Mouse (Mus musculus) A20 (cell line): ENCODE measurements at regions not wholly inside any gene's neighbourhood (a gene's known extent, or its start where the extent isn't known, plus 50 kb on each side); places are given as distances from the start of the nearest gene placed in this dataset.
"Not testable (repeated sequence)": the region's sequence is repeated elsewhere in the genome, so short reads cannot be mapped to it uniquely, and the experiment has no call there.

Experiments used
- DNase-seq: peaks from one replicate; pipeline ENCODE4 v3.0.0-alpha.2; 2011; ENCODE audit warnings: low read depth, low spot score

DNA sequence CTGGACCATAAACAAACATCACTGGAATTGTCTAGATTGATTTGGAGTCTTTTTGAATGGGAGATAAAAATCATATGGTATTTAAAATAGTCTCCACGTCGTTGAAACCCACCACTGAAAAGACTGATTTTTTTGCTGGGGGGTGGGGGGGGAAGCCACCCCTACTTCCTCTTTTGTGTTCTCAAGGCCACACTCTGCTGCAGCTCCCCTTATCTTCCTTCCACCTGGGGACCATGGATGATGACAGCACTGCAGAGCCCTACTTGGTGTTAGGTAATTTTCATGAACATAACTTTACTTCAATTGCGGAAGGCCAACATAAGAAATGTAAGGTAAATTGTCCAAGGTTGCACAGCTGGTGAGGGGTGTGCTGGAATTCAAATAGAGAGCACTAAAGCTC is 232.4 kb upstream of the Vrk2 start:
- peak; percentile 41 for DNase-seq

DNA sequence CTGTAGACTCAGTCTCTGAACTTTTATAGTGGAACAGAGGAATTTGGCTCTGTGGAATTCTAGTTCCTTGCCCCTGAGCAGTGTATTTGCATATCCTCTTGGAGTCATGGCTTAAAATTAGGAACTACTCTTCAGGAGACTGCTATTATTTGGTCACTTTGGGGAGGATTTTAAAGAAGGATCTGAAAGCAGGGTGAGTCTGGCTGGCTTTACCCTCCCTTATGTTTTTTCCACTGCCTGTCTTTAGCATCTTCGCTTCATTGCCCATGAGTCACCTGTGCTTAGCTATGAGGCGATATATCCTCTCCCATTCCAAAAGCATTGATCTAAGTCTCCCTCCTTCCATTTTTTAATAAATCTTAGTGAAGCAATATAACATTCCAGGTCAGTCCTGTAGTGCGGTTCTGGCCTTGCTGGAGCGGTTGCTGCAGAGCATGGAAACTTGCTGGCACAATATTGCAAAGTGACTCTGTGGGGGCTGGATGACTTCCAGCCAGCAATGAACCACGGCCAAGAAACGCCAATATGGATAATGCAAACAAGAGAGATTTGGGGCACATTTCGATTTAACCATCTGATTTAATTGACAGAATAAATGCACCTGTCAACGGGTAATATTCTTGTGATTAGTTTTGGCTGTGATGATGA is 230.4 kb upstream of the Vrk2 start:
- DNase-seq, result peak; percentile 34

DNA sequence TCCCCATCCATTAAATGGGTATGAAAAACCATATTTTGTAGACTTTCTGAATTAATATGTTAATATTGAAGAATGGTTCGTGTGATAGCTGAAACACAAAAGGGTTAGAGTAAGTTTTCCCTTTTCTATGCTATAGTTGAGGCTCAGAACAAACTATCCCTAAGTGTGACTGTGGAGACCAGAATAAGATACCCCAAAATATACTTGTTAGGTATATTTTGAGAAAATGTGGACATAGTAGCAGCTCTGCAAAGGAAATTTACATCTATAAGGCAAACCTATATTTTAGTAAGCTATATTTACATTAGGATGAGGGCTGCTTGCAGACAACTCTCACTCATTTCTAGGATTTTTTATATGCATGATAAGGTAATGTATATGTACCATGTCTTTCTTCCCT is 227.3 kb upstream of the Vrk2 start:
- no peak for DNase-seq

DNA sequence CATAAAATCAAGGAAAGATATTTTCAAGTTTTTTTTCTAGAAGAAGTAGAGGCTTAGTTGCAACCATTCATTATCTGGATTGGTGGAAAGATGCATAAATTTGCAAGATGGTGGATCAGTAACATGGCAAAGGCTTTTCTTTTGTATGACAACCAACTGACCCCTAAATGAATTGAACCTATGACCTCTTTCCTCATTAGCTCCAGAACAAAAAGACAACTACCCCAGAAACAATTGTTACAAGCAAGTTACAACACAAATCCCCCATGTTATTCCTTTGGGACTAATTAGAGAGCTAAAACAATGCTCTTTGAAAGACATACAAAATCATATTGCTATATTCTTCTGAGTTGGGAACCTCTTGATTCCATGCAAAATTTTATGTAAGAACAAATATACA is 223.5 kb upstream of the Vrk2 start:
- no peak for DNase-seq

DNA sequence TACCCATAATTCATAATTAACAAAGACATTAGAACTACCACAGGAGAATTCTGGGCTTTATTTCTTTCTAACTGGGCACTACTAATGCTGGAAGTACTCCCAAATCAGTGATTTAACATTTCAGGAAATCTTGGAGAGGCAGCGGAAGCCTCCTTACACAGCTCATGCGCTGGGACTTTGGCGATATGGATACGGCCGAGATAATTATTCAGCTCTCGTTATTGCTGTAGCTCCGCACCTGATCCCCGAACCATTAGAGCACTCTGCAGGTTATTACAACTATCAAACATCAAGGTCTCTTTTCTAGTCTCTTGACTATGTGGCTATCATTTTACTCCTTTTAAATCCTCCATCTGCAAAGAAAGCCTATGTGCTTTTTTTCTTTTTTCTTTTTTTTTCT is 221.3 kb upstream of the Vrk2 start:
- no peak for DNase-seq

DNA sequence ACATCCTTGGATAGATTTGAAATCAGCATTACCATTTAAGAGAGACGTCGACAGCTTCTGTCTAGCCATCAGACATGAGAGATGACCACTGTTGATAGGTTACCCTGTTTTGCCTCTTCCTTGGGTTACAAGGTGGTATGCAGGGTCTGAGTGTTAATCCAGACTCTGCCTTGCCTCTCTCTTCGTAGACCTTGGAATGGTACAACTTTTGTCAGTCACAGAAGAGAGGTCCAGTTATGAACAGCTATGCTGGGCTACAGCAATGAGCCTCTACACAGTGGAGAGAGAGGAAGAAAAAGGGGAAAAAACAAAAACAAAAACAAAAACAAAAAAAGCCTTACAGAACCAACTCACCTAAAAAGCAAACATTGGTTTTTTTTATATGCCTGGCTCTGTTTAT is 220.8 kb upstream of the Vrk2 start:
- no peak for DNase-seq

DNA sequence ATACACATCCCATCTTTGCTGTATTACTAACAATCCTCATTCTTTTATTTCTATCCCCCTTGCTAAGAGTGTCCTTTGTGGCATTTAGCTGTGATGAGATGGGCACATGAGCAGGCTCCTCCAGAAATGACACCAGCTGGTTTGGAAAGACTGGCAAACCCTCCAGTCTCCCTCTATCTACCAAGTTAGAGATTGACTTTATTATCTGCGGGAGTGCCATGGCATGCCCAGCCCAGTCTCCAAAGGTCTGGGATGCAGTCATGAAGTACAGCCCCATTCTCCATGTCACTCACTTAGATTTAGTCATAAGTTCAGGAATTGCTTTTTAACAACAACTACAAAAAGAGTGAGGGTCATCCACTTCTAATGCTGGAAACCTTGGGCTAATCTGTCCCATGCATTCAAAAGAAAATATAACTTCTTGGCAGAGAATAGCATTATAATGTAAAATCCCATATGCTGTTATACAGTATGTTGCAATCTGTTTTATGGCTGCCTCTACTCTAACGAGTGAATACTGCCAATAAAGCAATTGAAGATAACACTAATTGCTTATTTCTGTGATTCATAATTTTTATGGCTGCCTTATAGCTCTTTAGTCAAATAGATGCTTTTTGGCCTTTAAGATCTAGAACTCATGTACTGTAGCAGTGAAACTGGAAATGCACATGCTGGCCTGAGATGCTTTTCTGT is 208.6 kb upstream of the Vrk2 start:
- DNase-seq, result no peak

DNA sequence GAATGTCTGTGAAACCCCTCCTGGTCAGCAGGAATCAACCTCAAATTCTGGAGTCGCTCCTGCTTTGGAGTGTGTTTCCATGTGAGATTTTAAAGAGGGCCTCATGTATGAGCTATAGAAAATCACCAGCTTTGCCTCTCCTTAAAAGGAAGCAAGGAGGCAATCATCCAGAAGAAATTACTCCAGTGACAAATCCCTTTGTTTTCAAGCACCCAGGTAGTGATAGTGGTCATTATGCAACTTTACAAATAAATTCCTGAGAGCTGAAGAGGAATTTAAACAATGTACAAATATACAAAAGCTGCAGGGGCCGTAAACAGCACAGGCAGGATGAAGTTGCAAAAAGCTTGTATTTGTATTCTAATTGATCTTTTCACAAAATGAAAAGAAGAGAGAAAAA is 206.5 kb upstream of the Vrk2 start:
- no peak for DNase-seq

DNA sequence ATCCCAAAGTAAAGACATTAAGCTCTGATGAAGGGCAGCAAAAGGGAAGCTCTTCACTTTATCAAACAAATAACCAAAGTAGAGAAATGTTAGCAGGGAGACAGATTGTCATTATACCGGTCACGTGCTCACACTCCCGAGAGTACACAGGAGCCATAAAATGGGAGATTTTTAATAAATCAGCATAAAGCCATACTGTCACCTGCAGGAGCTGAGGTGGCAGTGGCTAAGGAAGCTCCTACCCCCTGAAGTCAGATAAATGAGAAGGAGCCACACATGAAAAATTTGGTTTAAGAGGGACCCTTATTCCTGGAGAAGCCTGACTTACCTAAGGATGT is 200.8 kb upstream of the Vrk2 start:
- DNase-seq, result no peak

DNA sequence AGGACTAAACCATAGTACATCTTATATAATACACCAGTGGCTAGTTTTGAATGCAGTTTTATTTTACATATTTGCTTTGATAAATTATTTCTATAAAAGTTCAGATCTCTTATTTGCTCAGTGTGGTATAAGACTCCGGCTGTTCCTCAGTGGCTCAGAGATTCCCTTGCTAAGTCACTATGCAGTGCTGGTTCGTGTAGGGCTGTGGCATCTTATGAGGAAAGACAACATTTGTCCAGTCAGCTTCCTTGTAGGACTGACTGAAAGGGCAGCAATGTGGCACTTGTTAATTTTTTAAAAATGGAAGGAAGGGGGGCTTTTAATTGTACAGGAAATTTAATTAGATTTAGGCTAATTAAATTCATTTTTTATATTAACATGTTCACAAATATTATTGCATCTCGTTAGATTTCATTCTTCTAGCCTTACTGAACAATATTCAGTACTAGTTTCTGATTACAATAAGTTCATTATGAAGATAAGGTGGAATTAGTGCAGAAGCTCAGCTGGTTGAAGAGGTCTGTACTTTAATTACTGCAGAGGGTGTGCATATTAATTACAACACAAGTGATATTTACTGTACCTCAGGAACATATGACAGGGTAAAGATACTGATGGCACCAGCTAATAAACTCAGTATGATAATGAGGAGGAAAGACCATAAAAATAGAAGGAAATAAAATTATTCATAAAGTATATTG is 200.3 kb upstream of the Vrk2 start:
- DNase-seq, result no peak

DNA sequence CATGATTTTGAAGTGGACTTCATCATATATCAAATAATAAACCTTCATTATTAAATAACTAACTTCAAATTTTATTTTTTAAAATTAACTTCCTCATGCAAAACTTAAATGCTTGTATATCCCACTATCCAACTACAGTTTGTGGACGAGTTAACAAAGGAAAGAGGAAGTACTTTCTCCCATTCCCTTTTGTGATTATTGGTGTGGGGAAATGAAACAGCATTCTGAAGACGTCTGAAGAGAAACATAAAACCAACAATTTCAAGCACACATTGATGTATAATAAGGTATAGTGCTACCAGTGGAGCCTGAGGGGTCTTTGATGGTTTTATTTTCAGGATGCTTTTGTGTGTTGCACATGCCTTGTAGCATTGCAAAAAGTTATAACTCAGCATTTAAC is 195.5 kb upstream of the Vrk2 start:
- no peak for DNase-seq

DNA sequence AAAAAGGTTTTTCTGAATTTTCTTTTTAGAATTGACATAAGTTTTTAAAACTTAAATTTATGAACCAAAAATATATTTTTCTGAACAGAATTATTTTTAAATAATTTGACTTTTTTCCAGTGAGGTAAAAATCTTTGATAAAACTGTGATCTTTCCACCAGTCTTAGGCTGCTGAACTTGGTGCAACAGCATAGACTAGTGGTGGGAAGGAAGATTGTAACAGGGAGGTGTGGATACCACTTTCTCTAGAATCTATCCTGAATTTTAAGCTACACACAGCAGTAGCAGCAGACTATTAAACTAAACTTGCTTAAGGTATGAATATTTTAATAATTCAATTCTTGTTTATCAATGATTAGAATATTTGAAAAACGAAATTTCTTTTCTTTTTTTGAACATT is 191.4 kb upstream of the Vrk2 start:
- DNase-seq, result peak; percentile 40

DNA sequence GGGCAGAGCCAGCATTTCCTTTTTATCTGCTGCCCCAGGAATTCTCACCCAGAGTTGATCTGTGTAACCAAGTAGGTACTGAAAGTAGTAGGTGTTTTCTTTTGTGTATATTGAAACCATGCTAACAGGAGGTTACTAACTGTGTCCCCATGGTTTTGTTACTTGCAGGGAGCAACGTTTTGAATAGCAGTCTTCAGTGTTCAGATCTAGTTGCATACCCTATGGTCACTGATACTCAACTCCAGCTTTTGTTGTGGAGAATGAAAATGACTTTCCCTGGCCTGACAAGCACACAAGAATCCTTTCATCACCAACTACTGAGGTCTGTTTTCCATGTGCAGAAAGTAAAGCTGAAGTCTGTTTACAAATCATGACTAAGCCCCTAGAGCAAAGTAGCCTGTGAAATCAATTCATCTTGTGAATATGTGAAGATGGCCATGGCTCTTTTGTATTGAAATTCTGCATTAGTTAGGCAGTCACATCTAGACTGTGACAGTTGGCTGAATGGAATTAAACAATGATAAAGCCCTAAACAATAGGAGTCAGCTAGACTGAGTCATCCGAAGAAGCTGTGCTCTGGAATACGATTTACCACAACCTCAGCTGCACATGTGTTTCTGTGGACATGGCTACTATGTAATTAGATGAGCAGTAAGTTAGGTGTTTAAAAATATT is 179.5 kb upstream of the Vrk2 start:
- no peak for DNase-seq

DNA sequence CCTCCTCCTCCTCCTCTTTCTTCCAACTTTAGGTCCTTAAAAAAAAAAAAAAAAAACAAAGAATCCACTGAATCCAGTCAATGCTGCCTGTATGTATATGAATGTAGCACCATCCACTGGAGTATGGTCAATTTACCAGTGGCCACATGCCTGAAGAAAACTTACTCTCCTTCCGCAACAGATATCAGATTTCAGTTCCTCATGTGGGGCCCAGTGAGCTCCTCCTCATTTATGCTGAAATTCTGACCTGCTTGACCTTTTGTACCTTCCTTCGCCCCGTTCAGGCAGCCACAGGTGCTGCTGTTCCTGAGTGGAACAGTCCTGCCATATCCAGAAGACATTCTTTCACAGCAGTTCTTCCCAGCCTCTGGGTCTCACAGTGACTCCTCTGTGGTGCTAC is 161.8 kb upstream of the Vrk2 start:
- DNase-seq, result peak; percentile 26

DNA sequence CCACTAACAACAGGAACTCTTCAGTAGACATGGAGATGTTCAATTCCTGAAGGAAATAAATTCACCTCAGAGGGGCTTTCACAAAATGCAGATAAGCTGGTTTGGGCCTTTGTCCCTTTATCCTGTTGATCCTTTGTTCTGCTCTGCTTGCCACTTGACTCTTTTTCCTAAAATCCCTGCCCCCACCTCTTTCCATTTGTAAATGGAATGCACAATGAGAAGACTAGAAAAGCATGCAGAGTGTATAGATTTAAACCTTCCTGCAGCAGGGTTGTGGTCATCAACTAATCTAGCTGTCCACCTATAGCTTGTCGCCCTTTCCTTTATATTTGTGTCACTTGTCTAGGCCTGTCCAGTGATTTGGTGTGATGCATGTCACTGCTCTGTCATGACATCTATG is 159.8 kb upstream of the Vrk2 start:
- DNase-seq, result no peak

DNA sequence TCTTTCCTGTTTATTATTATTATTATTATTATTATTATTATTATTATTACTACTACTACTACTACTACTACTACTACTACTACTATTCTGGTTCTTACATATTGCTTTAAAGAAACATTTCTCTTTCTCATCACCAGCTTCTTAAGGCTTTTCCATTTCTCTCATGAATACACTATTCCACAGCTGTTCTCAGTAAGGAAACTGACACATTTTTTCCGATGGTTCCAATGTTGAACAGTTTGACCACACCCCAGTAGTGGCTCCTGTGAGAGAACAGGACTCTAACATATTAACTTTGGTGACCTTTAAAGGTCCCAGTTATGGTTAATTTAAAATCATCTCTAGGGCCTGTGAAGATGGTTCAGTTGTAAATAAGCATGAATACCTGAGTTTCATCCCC is 148.4 kb upstream of the Vrk2 start:
- DNase-seq, result no peak

DNA sequence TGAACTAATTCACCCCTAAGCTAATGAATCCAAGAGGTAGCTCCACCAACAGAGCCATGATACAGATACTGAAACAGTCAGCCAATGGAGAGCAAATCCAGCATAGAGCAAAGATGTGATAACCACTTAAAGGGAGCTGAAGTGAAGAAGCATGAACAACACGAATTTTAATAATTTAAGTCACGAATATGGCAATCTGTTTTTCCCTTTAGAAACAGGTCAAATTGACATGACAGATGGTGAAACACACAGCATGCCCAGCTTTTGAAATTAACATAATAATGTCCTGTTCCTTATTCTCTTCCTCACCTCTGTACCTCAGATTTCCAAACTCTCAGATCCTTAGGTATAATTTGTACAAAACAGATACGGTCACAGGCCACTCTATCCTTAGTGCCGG is 145.9 kb upstream of the Vrk2 start:
- DNase-seq, result no peak

DNA sequence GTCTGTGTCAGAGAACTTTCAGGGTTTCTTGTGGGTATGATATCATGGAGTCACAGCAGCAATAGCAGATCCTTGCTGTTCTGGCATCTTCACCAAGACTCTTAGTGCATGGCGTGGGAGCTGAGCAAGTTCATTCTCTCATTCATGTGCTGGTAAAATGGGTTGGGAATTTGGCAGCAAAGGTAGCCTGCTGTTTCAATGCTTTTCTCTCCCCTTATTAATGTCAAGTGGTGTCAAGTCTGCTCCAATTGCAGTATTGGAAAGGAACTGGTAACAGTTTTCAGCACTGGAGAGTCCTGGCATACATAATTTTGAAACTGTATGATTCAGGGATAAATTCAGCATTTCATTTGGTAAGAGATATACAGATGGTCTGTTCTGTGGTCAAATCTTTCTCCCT is 133.2 kb upstream of the Vrk2 start:
- DNase-seq, result no peak

DNA sequence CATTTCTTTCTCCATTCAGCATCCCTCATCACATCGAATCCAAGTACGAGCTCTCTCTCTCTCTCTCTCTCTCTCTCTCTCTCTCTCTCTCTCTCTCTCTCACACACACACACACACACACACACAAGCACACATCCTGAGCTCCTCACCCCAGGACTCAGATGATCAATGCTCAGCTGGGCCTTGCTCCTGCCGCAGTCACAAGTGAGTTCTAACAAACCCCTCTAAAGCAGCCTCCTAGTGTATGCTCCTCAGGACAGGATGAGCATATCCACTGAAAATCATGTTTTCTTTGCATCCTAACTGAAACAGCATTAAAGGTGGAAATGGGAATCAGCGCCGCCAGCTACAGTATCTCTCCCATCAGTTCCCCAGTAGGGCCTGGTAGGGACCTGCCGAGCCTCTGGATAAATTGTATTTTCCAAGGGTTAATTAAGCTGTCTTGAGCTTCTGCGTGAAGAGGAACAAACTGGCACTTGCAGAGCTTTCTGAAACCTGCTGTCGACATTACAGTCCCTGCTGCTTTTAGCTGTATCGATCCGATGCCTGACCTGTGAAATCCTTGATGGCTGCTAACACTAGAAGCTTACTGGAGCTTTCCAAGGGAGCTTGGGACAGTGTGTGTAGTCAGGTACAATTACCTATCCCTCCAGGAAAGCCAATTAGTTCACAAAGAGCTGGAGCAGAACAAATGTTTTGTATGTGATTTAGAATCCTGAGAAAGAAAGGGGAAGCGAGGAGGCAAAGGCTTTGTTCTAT is 131.3 kb upstream of the Vrk2 start:
- no peak for DNase-seq

DNA sequence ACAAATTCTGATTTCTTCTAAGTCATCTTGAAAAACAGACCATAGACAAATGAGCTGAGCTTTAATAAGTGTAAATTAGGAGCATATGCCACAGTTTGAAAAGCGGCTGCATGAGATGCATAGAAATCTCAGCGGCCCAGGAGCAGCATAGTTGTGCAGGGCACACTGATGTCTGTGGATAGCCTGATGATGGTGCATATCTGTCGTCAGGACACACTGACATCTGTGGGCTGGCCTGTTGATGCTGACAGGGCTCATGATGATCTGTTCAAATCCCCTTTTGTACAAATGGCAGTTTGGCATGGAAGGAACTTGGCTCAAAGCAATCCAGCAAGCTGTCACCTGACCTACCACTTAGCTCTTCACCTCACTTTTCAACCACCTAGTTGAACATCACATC is 128.5 kb upstream of the Vrk2 start:
- DNase-seq, result no peak

DNA sequence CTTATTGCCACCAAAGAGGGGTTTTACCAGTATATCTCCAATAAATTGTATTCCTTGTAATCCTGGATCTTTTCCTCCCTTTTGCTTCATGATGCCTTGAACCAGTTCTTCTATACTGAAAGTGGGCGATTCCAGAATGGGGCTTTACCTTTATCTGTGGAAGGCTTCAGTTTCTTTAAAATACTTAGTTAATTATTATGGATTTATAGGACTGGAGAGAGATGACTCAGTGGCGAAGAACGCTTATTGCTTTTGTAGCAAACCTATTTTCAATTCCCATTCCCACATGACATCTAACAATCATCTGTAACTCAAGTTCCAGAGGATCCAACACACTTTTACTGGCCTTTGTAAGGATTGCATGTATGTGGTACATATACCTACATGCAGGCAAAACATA is 127.4 kb upstream of the Vrk2 start:
- DNase-seq, result no peak

DNA sequence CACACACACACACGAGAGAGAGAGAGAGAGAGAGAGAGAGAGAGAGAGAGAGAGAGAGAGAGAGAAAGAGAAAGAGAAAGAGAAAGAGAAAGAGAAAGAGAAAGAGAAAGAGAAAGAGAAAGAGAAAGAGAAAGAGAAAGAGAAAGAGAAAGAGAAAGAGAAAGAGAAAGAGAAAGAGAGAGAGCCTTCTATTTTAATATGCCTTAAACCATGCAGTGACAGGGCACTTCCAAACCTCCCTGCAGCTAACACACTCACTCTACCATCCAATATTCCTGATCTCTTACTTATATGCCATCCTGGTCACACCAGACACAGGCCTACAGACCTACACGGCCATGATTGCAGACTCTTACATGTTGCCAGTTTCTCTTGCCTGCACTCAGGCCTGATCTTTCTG is 117.4 kb upstream of the Vrk2 start:
- not testable (repeated sequence) for DNase-seq
